In genomic region chr3:98009190-98009840, GRCm38 (mm10) we compare ENCODE assay signal across 19 mouse cellular contexts. TPM values are rescaled to one million over a fixed set of nuclear protein-coding genes. Genes with fewer than 3 reads are reported as not detected.
DNase-seq lines count a peak whose midpoint lies in the region; ATAC-seq lines count a peak whose summit lies in the region.
"Had no signal": no experiment of that assay in that cellular context is flagged by ENCODE, and none has a peak within 500 bp of the region (broad histone marks: within the 10 kb centered on the region; RNA-seq: fewer than 3 reads in every experiment).

No protein-coding gene starts in this region.

- DNase-seq in adrenal gland, adult 2 months = peak; percentile 63
- DNase-seq in adrenal gland, adult 8-10 months = no peak
- peak; percentile 44 to 53 for DNase-seq in adrenal gland, postnatal 36 days
- DNase-seq in adrenal gland, postnatal 25 days = no peak
- peak; percentile 95 for DNase-seq in 416B (ENCODE audit: low read depth)
- DNase-seq in layer of hippocampus, postnatal 36 days = no peak
- no peak for DNase-seq in urinary bladder, postnatal 14 days (ENCODE audit: low spot score)
- DNase-seq: B cell, adult 2 months; cerebellum, adult 11 months; cerebellum, adult 2 months; cerebellum, adult 9-11 months; cerebellum, postnatal 25 days; embryo, embryonic 11 days; gastrocnemius, postnatal 25 days; heart, adult 2 months; kidney, adult 11 months had no signal

- peak; percentile 24 for ATAC-seq in common myeloid progenitor, adult 5-6 weeks (replicated peaks; ENCODE audit: low read depth, poor library complexity, severe bottlenecking)
- ATAC-seq: forebrain, embryonic 15.5 days had no signal

RNA-seq across cellular contexts. Expression of gene Notch2, which starts 4.0 kb away (rescaled TPM):
- 10 to 100 TPM; 53.8 to 70.1 TPM for total RNA-seq in adrenal gland, adult 2 months (2021)
- 26.4 and 33.9 TPM in 2 replicates for polyA plus RNA-seq in adrenal gland, adult 2 months (2012; rRNA removed)
- total RNA-seq in adrenal gland, adult 8-10 months (2022) = 10 to 100 TPM; 73.6 to 99.3 (median 77.1) TPM
- 10 to 100 TPM; 66.1 to 76.2 TPM for total RNA-seq in adrenal gland, postnatal 36 days (2021)
- total RNA-seq in adrenal gland, postnatal 25 days (2021) = 52.3 and 80.9 TPM in 2 replicates
- total RNA-seq in common myeloid progenitor, adult 5-6 weeks (2017) = 41.1 and 48.9 TPM in 2 replicates
- 10 to 100 TPM; 23.2 to 24.6 TPM for total RNA-seq in layer of hippocampus, postnatal 36 days (2021)
- polyA plus RNA-seq: G1E had no signal

Comparison
In these comparisons a context has a peak if more than half of its experiments do, and no peak if none do; other contexts are left out.
1. DNase-seq: peak in adrenal gland, adult 2 months (single experiment), adrenal gland, postnatal 36 days (2 of 2) and 416B (single experiment); none in adrenal gland, adult 8-10 months (single experiment), adrenal gland, postnatal 25 days (single experiment), layer of hippocampus, postnatal 36 days (0 of 2) and urinary bladder, postnatal 14 days (single experiment).